Mouse (Mus musculus) neural tube, embryonic 10.5 days (tissue): ENCODE measurements at regions not wholly inside any gene's neighbourhood (a gene's known extent, or its start where the extent isn't known, plus 50 kb on each side); places are given as distances from the start of the nearest gene placed in this dataset.

Source experiments
- DNase-seq: peaks from one replicate; pipeline ENCODE4 v3.0.0-alpha.2; 2017; ENCODE audit warnings: low spot score; ENCODE audit errors: extremely low spot score

DNA sequence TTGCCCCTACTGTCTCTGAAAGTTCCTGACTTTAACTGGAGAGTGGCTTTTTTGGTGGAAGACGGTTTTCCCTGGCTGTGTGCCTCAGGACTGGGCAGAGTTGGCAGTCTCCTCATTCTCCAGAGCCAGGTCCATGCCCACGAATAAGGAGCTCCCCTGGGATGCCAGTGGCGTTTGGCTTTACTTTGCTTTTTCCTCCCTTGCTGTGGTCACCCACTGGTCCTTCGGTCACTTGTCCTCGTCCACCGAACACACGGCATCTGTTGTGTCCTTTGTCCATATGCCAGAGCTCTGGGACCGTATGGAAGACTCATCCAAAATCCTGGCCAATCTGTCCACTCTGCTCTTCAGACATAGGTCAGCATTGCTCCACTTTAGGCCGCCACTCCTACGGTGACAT lies 153.9 kb upstream of the 4931429L15Rik start:
- no peak for DNase-seq

- DNase-seq = no peak
Observed at GRCm38 (mm10) chr9:46469521-46469920, 149.7 kb upstream of the 4931429L15Rik start.

DNA sequence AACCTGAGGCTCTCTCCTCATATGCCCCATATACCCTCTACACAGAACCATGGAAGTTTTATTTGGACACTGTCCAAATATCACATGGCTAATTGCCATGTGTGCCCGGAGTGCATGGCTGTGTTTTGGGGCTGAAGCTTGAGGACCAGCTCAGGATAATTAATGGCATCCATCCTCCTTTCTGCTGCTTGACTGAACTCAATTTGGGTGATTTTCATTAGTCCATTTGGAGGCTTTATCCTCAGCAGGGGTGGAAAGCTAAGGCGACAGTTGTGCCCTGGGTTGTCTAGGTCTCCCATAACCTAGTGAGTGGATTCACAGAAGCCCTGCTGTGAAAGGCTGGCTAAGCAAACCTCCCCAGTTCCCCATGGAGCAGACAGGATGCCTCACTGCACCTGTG lies 148.5 kb upstream of the 4931429L15Rik start:
- no peak for DNase-seq

GRCm38 (mm10) chr9:46467671-46468070 lies 147.9 kb upstream of the 4931429L15Rik start:
- no peak for DNase-seq

DNA sequence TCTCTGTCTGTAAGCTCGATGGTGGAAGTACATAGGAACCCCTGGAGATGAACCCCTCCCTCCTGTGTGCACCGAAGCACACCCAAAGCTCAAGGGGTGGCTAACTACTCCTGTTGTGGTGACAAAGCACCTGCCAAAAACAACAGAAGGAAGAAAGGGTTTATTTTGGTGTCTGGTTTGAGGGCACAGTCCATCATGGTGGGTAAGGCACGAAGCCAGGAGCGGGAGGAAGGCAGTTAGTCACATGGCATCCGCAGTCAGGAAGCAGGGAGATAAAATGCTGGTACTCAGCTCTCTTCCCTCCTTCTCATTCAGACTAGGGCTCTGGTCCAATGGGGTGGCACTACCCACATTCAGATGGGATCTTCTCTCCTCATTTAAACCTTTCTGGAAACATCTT lies 142.9 kb upstream of the 4931429L15Rik start:
- no peak for DNase-seq

DNA sequence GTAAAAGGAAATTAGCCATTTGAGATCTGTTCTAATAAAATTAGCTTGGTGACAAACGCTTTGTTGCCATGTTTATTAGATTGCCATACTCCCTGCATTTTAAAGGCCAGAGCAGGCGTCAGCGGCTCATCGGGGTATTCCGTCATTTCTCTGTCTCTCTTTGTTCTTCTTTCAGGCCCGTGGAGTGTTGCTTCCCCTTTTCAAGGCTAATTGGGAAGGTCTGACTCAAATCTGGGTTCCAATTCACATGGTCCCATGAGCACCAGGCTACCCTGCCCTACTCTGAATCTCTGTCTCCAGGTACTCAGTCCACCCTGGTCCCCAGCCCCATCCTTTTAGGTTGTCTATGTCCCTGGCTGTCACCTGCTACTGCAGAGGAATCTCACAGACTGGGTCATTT lies 138.2 kb upstream of the 4931429L15Rik start:
- no peak for DNase-seq

GRCm38 (mm10) chr9:46454807-46455610 lies 135.2 kb upstream of the 4931429L15Rik start:
- DNase-seq = peak; percentile 32

GRCm38 (mm10) chr9:46443191-46444095 lies 123.7 kb upstream of the 4931429L15Rik start:
- peak; percentile 65 for DNase-seq

- peak; percentile 47 for DNase-seq
Observed at GRCm38 (mm10) chr9:46442739-46443181, 123.0 kb upstream of the 4931429L15Rik start.

- DNase-seq = no peak
Observed at GRCm38 (mm10) chr9:46440226-46440625, 120.4 kb upstream of the 4931429L15Rik start.

DNA sequence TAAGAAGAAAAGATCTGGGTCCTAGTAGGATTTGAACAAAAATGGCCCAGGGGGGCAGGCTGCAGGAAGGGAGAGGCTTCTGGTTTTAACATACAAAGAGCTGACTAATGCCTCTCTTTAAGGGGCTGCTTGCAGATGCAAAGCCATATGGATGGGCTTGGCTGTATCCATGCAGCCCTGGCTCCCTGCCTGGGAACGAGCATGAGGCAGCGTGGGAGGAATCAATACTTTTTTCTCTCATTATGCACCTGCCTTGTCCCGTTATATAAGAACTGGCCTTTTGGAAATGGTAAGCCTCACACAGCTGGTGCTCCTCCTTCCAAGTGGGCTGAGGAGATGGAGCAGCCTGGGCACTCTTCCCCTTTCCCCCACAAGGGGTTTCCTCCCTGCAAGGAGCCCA lies 114.9 kb upstream of the 4931429L15Rik start:
- DNase-seq = no peak

GRCm38 (mm10) chr9:46433716-46434115 lies 113.9 kb upstream of the 4931429L15Rik start:
- DNase-seq = no peak

- no peak for DNase-seq
Observed at GRCm38 (mm10) chr9:46431053-46431452, 111.3 kb upstream of the 4931429L15Rik start.

GRCm38 (mm10) chr9:46423184-46423967 lies 103.6 kb upstream of the 4931429L15Rik start:
- no peak for DNase-seq

GRCm38 (mm10) chr9:46421688-46422274 lies 102.0 kb upstream of the 4931429L15Rik start:
- DNase-seq = no peak

DNA sequence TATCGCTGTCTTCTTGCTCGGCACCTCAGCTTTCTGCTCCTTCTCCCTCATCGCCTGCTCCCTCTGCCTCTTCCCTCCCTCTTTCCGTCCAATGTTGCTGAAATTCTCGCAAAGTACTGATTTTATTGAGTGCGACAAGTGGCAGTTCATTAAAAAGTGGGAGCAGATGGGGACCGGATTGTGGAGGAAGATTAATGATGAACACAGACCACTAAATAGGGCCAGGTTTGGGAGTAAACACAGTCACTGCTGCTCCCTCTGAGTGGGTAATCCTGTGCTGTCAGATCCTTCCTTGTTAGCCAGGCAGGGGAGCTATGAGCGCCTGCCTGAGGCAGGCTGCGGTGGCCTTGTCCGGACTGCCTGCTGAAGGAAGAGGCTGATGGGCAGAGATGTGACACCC lies 91.9 kb upstream of the 4931429L15Rik start:
- DNase-seq = no peak

GRCm38 (mm10) chr9:46408776-46409175 lies 89.0 kb upstream of the 4931429L15Rik start:
- no peak for DNase-seq

GRCm38 (mm10) chr9:46406606-46407005 lies 86.8 kb upstream of the 4931429L15Rik start:
- DNase-seq = no peak

GRCm38 (mm10) chr9:46396591-46396990 lies 76.8 kb upstream of the 4931429L15Rik start:
- DNase-seq = no peak

- DNase-seq = no peak
Observed at GRCm38 (mm10) chr9:46395156-46395765, 75.5 kb upstream of the 4931429L15Rik start.

DNA sequence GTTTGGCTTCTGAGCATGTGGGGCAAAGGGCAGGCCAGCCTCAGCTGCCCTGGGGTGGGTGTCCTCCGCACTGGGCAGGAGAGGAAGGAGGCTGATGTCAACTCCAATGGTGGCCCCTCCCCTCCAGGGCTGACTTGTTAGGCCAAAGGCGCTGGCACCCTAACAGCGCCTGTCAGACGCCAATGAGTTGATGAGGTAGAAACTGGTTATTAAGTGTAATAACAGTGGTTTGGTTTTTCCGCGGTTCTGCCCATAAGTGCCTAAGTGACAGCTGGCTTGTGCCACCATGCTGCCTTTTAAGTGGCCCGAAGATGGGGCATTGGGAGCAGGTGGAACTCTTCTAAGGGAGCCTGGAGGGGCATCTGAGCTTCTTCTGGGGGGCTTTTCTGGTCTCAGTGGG lies 74.5 kb upstream of the 4931429L15Rik start:
- DNase-seq = no peak
